Mouse (Mus musculus): ENCODE measurements around the gene Brwd1. TPM values are rescaled to one million over a fixed set of nuclear protein-coding genes. Genes with fewer than 3 reads are reported as not detected.
"Not testable (repeated sequence)": the region's sequence is repeated elsewhere in the genome, so short reads cannot be mapped to it uniquely, and the experiment has no call there.

Brwd1 gene
- polyA plus RNA-seq, 1 experiment, result 79.9 TPM

- 4% methylated on average over 10 of the region's 10 CpGs for WGBS
- Histone ChIP-seq H3K27ac (ENCODE audit: insufficient read depth, low read length) (peak overlapping the region; percentile 80), H3K27me3 (ENCODE audit: control insufficient read depth, insufficient read depth, low read length) (no peaks in the 10 kb centered on the region), H3K4me1 (ENCODE audit: control insufficient read depth, insufficient read depth, low read length) (no peaks in the 10 kb centered on the region), H3K4me3 (replicated peaks; ENCODE audit: insufficient read depth, low read depth, low read length) (peak overlapping the region; percentile 92)
- TF ChIP-seq CTCF (IDR thresholded peaks at IDR 0.05; ENCODE audit: borderline replicate concordance, insufficient read depth, low read depth, low read length), result no peak
- TF ChIP-seq POLR2A (IDR thresholded peaks at IDR 0.05; ENCODE audit: borderline replicate concordance, insufficient read depth, low read length), result no peak
- DNase-seq, result peak in 1 of 2 experiments; percentile 29
Observed at GRCm38 (mm10) chr16:95991122-95991900, 91.0 kb downstream of the Brwd1 start.

GRCm38 (mm10) chr16:95990462-95991121 is 91.7 kb downstream of the Brwd1 start, which contains the start of gene Psmg1:
Psmg1 (minus strand) TSS chr16:95990960.
- WGBS, result 1% methylated on average over 62 of the region's 62 CpGs
- H3K4me1 ChIP-seq (ENCODE audit: control insufficient read depth, insufficient read depth, low read length), result no peaks in the 10 kb centered on the region
- TF ChIP-seq POLR2A (IDR thresholded peaks at IDR 0.05; ENCODE audit: borderline replicate concordance, insufficient read depth, low read length), result peak; percentile 99
- TF ChIP-seq CTCF (IDR thresholded peaks at IDR 0.05; ENCODE audit: borderline replicate concordance, insufficient read depth, low read depth, low read length), result no peak
- peak within 1 kb of the TSS; percentile 80 for H3K27ac ChIP-seq (ENCODE audit: insufficient read depth, low read length)
- H3K4me3 ChIP-seq (replicated peaks; ENCODE audit: insufficient read depth, low read depth, low read length), result peak within 1 kb of the TSS; percentile 92
- H3K27me3 ChIP-seq (ENCODE audit: control insufficient read depth, insufficient read depth, low read length), result no peaks in the 10 kb centered on the region
- peak; percentile 94 to 98 for DNase-seq

GRCm38 (mm10) chr16:95984911-95985310 is 97.4 kb downstream of the Brwd1 start:
- Histone ChIP-seq H3K27ac (ENCODE audit: insufficient read depth, low read length) (no peak overlapping the region), H3K4me1 (ENCODE audit: control insufficient read depth, insufficient read depth, low read length) (no peaks in the 10 kb centered on the region), H3K27me3 (ENCODE audit: control insufficient read depth, insufficient read depth, low read length) (no peaks in the 10 kb centered on the region), H3K4me3 (replicated peaks; ENCODE audit: insufficient read depth, low read depth, low read length) (no peak overlapping the region)
- TF ChIP-seq CTCF (IDR thresholded peaks at IDR 0.05; ENCODE audit: borderline replicate concordance, insufficient read depth, low read depth, low read length) (no peak), POLR2A (IDR thresholded peaks at IDR 0.05; ENCODE audit: borderline replicate concordance, insufficient read depth, low read length) (no peak)
- WGBS, result 89% methylated on average over 5 of the region's 5 CpGs
- DNase-seq, result no peak

- Histone ChIP-seq H3K4me1 (ENCODE audit: control insufficient read depth, insufficient read depth, low read length) (no peaks in the 10 kb centered on the region), H3K27me3 (ENCODE audit: control insufficient read depth, insufficient read depth, low read length) (no peaks in the 10 kb centered on the region), H3K27ac (ENCODE audit: insufficient read depth, low read length) (no peak overlapping the region), H3K4me3 (replicated peaks; ENCODE audit: insufficient read depth, low read depth, low read length) (no peak overlapping the region)
- TF ChIP-seq CTCF (IDR thresholded peaks at IDR 0.05; ENCODE audit: borderline replicate concordance, insufficient read depth, low read depth, low read length), result peak; percentile 45; the same call in 1 of the 2 replicates
- no peak for TF ChIP-seq POLR2A (IDR thresholded peaks at IDR 0.05; ENCODE audit: borderline replicate concordance, insufficient read depth, low read length)
- WGBS, result 79% methylated on average over 7 of the region's 7 CpGs
- no peak for DNase-seq
Observed at GRCm38 (mm10) chr16:95983601-95984000, 98.7 kb downstream of the Brwd1 start.

GRCm38 (mm10) chr16:95970841-95971240 is 111.5 kb downstream of the Brwd1 start:
- H3K4me1 ChIP-seq (ENCODE audit: control insufficient read depth, insufficient read depth, low read length), result no peaks in the 10 kb centered on the region
- no peak for DNase-seq
- TF ChIP-seq POLR2A (IDR thresholded peaks at IDR 0.05; ENCODE audit: borderline replicate concordance, insufficient read depth, low read length) (no peak), CTCF (IDR thresholded peaks at IDR 0.05; ENCODE audit: borderline replicate concordance, insufficient read depth, low read depth, low read length) (no peak)

GRCm38 (mm10) chr16:95967455-95967854 is 114.9 kb downstream of the Brwd1 start:
- Histone ChIP-seq H3K27ac (ENCODE audit: insufficient read depth, low read length) (no peak overlapping the region), H3K4me1 (ENCODE audit: control insufficient read depth, insufficient read depth, low read length) (no peaks in the 10 kb centered on the region), H3K27me3 (ENCODE audit: control insufficient read depth, insufficient read depth, low read length) (no peaks in the 10 kb centered on the region), H3K4me3 (replicated peaks; ENCODE audit: insufficient read depth, low read depth, low read length) (no peak overlapping the region)
- DNase-seq, result no peak
- 88% methylated on average over 11 of the region's 11 CpGs for WGBS
- TF ChIP-seq CTCF (IDR thresholded peaks at IDR 0.05; ENCODE audit: borderline replicate concordance, insufficient read depth, low read depth, low read length) (no peak), POLR2A (IDR thresholded peaks at IDR 0.05; ENCODE audit: borderline replicate concordance, insufficient read depth, low read length) (no peak)

More at GRCm38 (mm10) chr16:95970841-95971240, 111.5 kb downstream of the Brwd1 start:
- WGBS, result 88% methylated on average over 2 of the region's 2 CpGs
- Histone ChIP-seq H3K27me3 (ENCODE audit: control insufficient read depth, insufficient read depth, low read length) (no peaks in the 10 kb centered on the region), H3K27ac (ENCODE audit: insufficient read depth, low read length) (no peak overlapping the region), H3K4me3 (replicated peaks; ENCODE audit: insufficient read depth, low read depth, low read length) (no peak overlapping the region)

GRCm38 (mm10) chr16:95964427-95965023 is 117.8 kb downstream of the Brwd1 start:
- TF ChIP-seq CTCF (IDR thresholded peaks at IDR 0.05; ENCODE audit: borderline replicate concordance, insufficient read depth, low read depth, low read length), result peak; percentile 60
- no peak for TF ChIP-seq POLR2A (IDR thresholded peaks at IDR 0.05; ENCODE audit: borderline replicate concordance, insufficient read depth, low read length)
- no peaks in the 10 kb centered on the region for H3K27me3 ChIP-seq (ENCODE audit: control insufficient read depth, insufficient read depth, low read length)
- H3K4me3 ChIP-seq (replicated peaks; ENCODE audit: insufficient read depth, low read depth, low read length), result no peak overlapping the region
- H3K27ac ChIP-seq (ENCODE audit: insufficient read depth, low read length), result no peak overlapping the region
- H3K4me1 ChIP-seq (ENCODE audit: control insufficient read depth, insufficient read depth, low read length), result no peaks in the 10 kb centered on the region
- 53% methylated on average over 11 of the region's 11 CpGs for WGBS
- DNase-seq, result peak in 1 of 2 experiments; percentile 21

GRCm38 (mm10) chr16:95961484-95961883 is 120.8 kb downstream of the Brwd1 start:
- H3K4me3 ChIP-seq (replicated peaks; ENCODE audit: insufficient read depth, low read depth, low read length); DNase-seq; H3K27me3 ChIP-seq (ENCODE audit: control insufficient read depth, insufficient read depth, low read length); H3K27ac ChIP-seq (ENCODE audit: insufficient read depth, low read length); H3K4me1 ChIP-seq (ENCODE audit: control insufficient read depth, insufficient read depth, low read length): not testable (repeated sequence)
- WGBS, result 80% methylated on average over 1 of the region's 1 CpGs

GRCm38 (mm10) chr16:95960689-95961088 is 121.6 kb downstream of the Brwd1 start:
- not testable (repeated sequence) for H3K27me3 ChIP-seq (ENCODE audit: control insufficient read depth, insufficient read depth, low read length); H3K27ac ChIP-seq (ENCODE audit: insufficient read depth, low read length); H3K4me1 ChIP-seq (ENCODE audit: control insufficient read depth, insufficient read depth, low read length); H3K4me3 ChIP-seq (replicated peaks; ENCODE audit: insufficient read depth, low read depth, low read length); DNase-seq
- 95% methylated on average over 2 of the region's 2 CpGs for WGBS

Data from cerebellum, adult 2 months (tissue).